10 mouse cellular contexts compared by ENCODE assay signal in the genomic region with DNA sequence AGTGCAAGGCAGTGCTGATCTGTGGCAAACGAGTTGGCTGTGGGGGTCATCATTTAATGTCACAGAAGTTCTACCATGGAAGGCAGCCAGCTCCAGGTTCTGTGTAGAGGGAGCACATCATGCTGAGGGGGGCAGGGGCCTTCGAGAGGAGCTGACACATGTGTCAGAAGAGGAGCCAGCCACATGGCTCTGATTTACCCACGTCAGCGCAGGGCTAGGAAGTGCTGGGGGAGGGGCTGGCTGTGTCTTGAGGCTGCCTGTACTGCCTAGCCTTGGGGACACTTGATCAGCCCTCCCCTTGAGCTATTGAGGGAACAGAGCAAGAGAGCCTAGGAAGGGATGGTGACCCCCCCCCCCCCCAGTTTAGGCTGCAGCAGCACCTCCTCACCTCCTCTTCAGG.
A peak's percentile ranks its signal among the peaks of the same experiment; 100 is the strongest.
DNase-seq lines count a peak whose midpoint lies in the region; ATAC-seq lines count a peak whose summit lies in the region.
"Had no signal": no experiment of that assay in that cellular context is flagged by ENCODE, and none has a peak within 500 bp of the region (broad histone marks: within the 10 kb centered on the region; RNA-seq: fewer than 3 reads in every experiment).

No protein-coding gene starts in this region.

- H3K4me1 ChIP-seq in heart, embryonic 13.5 days: peaks cover 72% of the 10 kb centered on the region
- no peaks in the 10 kb centered on the region for H3K4me1 ChIP-seq in midbrain, embryonic 15.5 days
- H3K4me1 ChIP-seq in midbrain, embryonic 14.5 days (ENCODE audit: control insufficient read depth, insufficient read depth, low read length): no peaks in the 10 kb centered on the region
- peaks cover 13% of the 10 kb centered on the region; the same call in 1 of the 2 replicates for H3K4me1 ChIP-seq in forebrain, embryonic 14.5 days (ENCODE audit: control insufficient read depth, insufficient read depth, low read length)
- peaks cover 28% of the 10 kb centered on the region for H3K4me1 ChIP-seq in neural tube, embryonic 15.5 days

- no peak overlapping the region for H3K9ac ChIP-seq in heart, embryonic 13.5 days
- no peak overlapping the region for H3K9ac ChIP-seq in midbrain, embryonic 15.5 days
- H3K9ac ChIP-seq in midbrain, embryonic 14.5 days (replicated peaks; ENCODE audit: low read length): no peak overlapping the region
- no peak overlapping the region for H3K9ac ChIP-seq in forebrain, embryonic 14.5 days (ENCODE audit: low read length)
- no peak overlapping the region for H3K9ac ChIP-seq in neural tube, embryonic 15.5 days (replicated peaks)

- no peak overlapping the region for H3K4me3 ChIP-seq in heart, embryonic 13.5 days
- H3K4me3 ChIP-seq in midbrain, embryonic 15.5 days: no peak overlapping the region
- H3K4me3 ChIP-seq in midbrain, embryonic 14.5 days (replicated peaks; ENCODE audit: low read depth, low read length): no peak overlapping the region
- H3K4me3 ChIP-seq in forebrain, embryonic 14.5 days (ENCODE audit: low read depth, low read length): no peak overlapping the region
- H3K4me3 ChIP-seq in neural tube, embryonic 15.5 days (replicated peaks): no peak overlapping the region
- H3K4me3 ChIP-seq: myocyte had no signal

- H3K27ac ChIP-seq in heart, embryonic 13.5 days (replicated peaks): peak overlapping the region; percentile 53
- no peak overlapping the region for H3K27ac ChIP-seq in midbrain, embryonic 15.5 days
- H3K27ac ChIP-seq in midbrain, embryonic 14.5 days (replicated peaks; ENCODE audit: low read depth, low read length): no peak overlapping the region
- H3K27ac ChIP-seq in forebrain, embryonic 14.5 days (ENCODE audit: low read depth, low read length): no peak overlapping the region
- H3K27ac ChIP-seq in neural tube, embryonic 15.5 days (replicated peaks): no peak overlapping the region

- no peaks in the 10 kb centered on the region for H3K27me3 ChIP-seq in heart, embryonic 13.5 days (replicated peaks)
- no peaks in the 10 kb centered on the region for H3K27me3 ChIP-seq in midbrain, embryonic 15.5 days (replicated peaks)
- no peaks in the 10 kb centered on the region for H3K27me3 ChIP-seq in midbrain, embryonic 14.5 days (ENCODE audit: control insufficient read depth, insufficient read depth, low read length)
- no peaks in the 10 kb centered on the region for H3K27me3 ChIP-seq in forebrain, embryonic 14.5 days (replicated peaks; ENCODE audit: control insufficient read depth, insufficient read depth, low read length)
- no peaks in the 10 kb centered on the region for H3K27me3 ChIP-seq in neural tube, embryonic 15.5 days (replicated peaks)

- no peak for DNase-seq in heart, postnatal 14 days
- DNase-seq in midbrain, embryonic 14.5 days: no peak
- no peak for DNase-seq in forebrain, embryonic 14.5 days (ENCODE audit: low spot score)
- DNase-seq in layer of hippocampus, adult 9-10 months (ENCODE audit: low spot score): no peak
- no peak for DNase-seq in right cerebral cortex, adult 2 months (ENCODE audit: low spot score in 2 of 2)

- ATAC-seq in heart, embryonic 13.5 days (ENCODE audit: extremely low read depth, insufficient number of reproducible peaks, low FRiP score, low TSS enrichment): 0 out of 2 replicates have a peak, but pooled peaks have one; percentile 46
- 0 out of 2 replicates have a peak, but pooled peaks have one; percentile 27 for ATAC-seq in midbrain, embryonic 15.5 days (replicated peaks)
- ATAC-seq in midbrain, embryonic 14.5 days (ENCODE audit: low FRiP score, low TSS enrichment): no peak
- ATAC-seq in forebrain, embryonic 14.5 days: peak; percentile 40; the same call in 1 of the 2 replicates
- peak; percentile 42; the same call in 1 of the 2 replicates for ATAC-seq in neural tube, embryonic 15.5 days (ENCODE audit: low FRiP score)
- ATAC-seq: inflammation-experienced regulatory T-cells, adult 6 months had no signal

- whole genome bisulfite sequencing in heart, embryonic 13.5 days: 9% methylated on average over 4 of the region's 4 CpGs
- 41% methylated on average over 4 of the region's 4 CpGs for WGBS in midbrain, embryonic 15.5 days
- WGBS in midbrain, embryonic 14.5 days: 47% methylated on average over 4 of the region's 4 CpGs
- WGBS in forebrain, embryonic 14.5 days: 25% methylated on average over 4 of the region's 4 CpGs
- WGBS in neural tube, embryonic 15.5 days: 22% methylated on average over 4 of the region's 4 CpGs

- no peaks in the 10 kb centered on the region for H3K9me3 ChIP-seq in heart, embryonic 13.5 days
- H3K9me3 ChIP-seq in midbrain, embryonic 15.5 days: no peaks in the 10 kb centered on the region
- H3K9me3 ChIP-seq in midbrain, embryonic 14.5 days (ENCODE audit: control insufficient read depth, low read length): no peaks in the 10 kb centered on the region
- H3K9me3 ChIP-seq in forebrain, embryonic 14.5 days (replicated peaks; ENCODE audit: control insufficient read depth, low read length): no peaks in the 10 kb centered on the region
- no peaks in the 10 kb centered on the region for H3K9me3 ChIP-seq in neural tube, embryonic 15.5 days (replicated peaks)

- no peaks in the 10 kb centered on the region for H3K36me3 ChIP-seq in heart, embryonic 13.5 days
- H3K36me3 ChIP-seq in midbrain, embryonic 15.5 days (replicated peaks): no peaks in the 10 kb centered on the region
- H3K36me3 ChIP-seq in midbrain, embryonic 14.5 days (ENCODE audit: control insufficient read depth, insufficient read depth, low read length): no peaks in the 10 kb centered on the region
- no peaks in the 10 kb centered on the region for H3K36me3 ChIP-seq in forebrain, embryonic 14.5 days (ENCODE audit: control insufficient read depth, insufficient read depth, low read length)
- H3K36me3 ChIP-seq in neural tube, embryonic 15.5 days: no peaks in the 10 kb centered on the region

- H3K4me2 ChIP-seq in heart, embryonic 13.5 days: peak overlapping the region; percentile 23
- no peak overlapping the region for H3K4me2 ChIP-seq in midbrain, embryonic 15.5 days
- H3K4me2 ChIP-seq in midbrain, embryonic 14.5 days (ENCODE audit: low read length): no peak overlapping the region
- no peak overlapping the region for H3K4me2 ChIP-seq in forebrain, embryonic 14.5 days (ENCODE audit: low read length)
- no peak overlapping the region for H3K4me2 ChIP-seq in neural tube, embryonic 15.5 days

- intact Hi-C loops in heart, postnatal 14 days (cut with DNase I): loop anchor here (5.0 kb wide), 1 partner anchor 34 kb away; no protein-coding TSS in a partner anchor
